Mouse (Mus musculus) liver, postnatal 0 days (tissue): ENCODE data around the gene Prrc2a. TPM values are rescaled to one million over a fixed set of nuclear protein-coding genes. Genes with fewer than 3 reads are reported as not detected.

ENCODE experiments used
- ATAC-seq: fragments of 200-750 bp; cut with Nextera tagmentation; 2 replicates; pipeline ENCODE4 v1.8.0; 2017; ENCODE audit warnings: mild to moderate bottlenecking, moderate library complexity
- DNase-seq: peaks from one replicate; pipeline ENCODE4 v3.0.0-alpha.2; 2016
- H3K27ac ChIP-seq: fragments of 300-500 bp; sonication (generic); 2 replicates; pipeline ENCODE4 v1.5.1; 2014; ENCODE audit warnings: antibody characterized with exemption, moderate library complexity, mild to moderate bottlenecking, low read depth
- H3K27me3 ChIP-seq: fragments of 300-500 bp; sonication (generic); 2 replicates; pipeline ENCODE4 v1.6.1; 2014; ENCODE audit warnings: low read length, control low read depth, mixed read lengths; ENCODE audit not compliant: insufficient read depth
- H3K36me3 ChIP-seq: fragments of 300-500 bp; sonication (generic); replicated peaks from 2 replicates; pipeline ENCODE4 v1.6.1; 2014; ENCODE audit warnings: mild to moderate bottlenecking, control low read depth, low read length, moderate library complexity, mixed read lengths; ENCODE audit not compliant: insufficient read depth
- H3K4me1 ChIP-seq: fragments of 300-500 bp; sonication (generic); 2 replicates; pipeline ENCODE4 v1.6.1; 2014; ENCODE audit warnings: antibody characterized with exemption, mild to moderate bottlenecking, control low read depth; ENCODE audit not compliant: insufficient read depth
- H3K4me2 ChIP-seq: fragments of 300-500 bp; sonication (generic); 2 replicates; pipeline ENCODE4 v1.6.1; 2014; ENCODE audit warnings: low read depth, mild to moderate bottlenecking, low read length, moderate library complexity, mixed read lengths
- H3K4me3 ChIP-seq: fragments of 300-500 bp; sonication (generic); 2 replicates; pipeline ENCODE4 v1.5.1; 2014; ENCODE audit warnings: low read depth, low read length
- H3K9ac ChIP-seq: fragments of 300-500 bp; sonication (generic); replicated peaks from 2 replicates; pipeline ENCODE4 v1.6.1; 2014; ENCODE audit warnings: mild to moderate bottlenecking, moderate library complexity
- H3K9me3 ChIP-seq: fragments of 300-500 bp; sonication (generic); 2 replicates; pipeline ENCODE4 v1.6.1; 2016; ENCODE audit warnings: mild to moderate bottlenecking, control low read depth, low read length, mixed read lengths
- CTCF ChIP-seq: sonication (generic); IDR thresholded peaks from 2 replicates; pipeline ENCODE4 v1.5.1; 2016; ENCODE audit warnings: antibody characterized with exemption, low read depth
- EP300 ChIP-seq: IDR thresholded peaks from 2 replicates; pipeline ENCODE4 v1.6.1; 2016; ENCODE audit warnings: antibody characterized with exemption, low read depth, mild to moderate bottlenecking
- whole genome bisulfite sequencing: fragments of 180-500 bp; shearing (Covaris S2); extraction: QIAGEN DNeasy Blood & Tissue Kit; methylation state at CpG from one replicate; pipeline ENCODE4 v1.1.7; 2014; ENCODE audit not compliant: insufficient replicate concordance; 5-methylcytosine and 5-hydroxymethylcytosine counted together
- polyA plus RNA-seq: library from polyadenylated mRNA; unstranded; fragments of >200 nt; fragmentation: Nextera tagmentation; extraction: Ambion mirVana; gene quantifications from 2 replicates; pipeline ENCODE4 v1.2.1, GENCODE M21; 2015

The Prrc2a gene
- polyA plus RNA-seq = 28.0 and 32.9 TPM in 2 replicates

GRCm38 (mm10) chr17:35164568-35165450 is at the start of gene Prrc2a:
TSS of gene Prrc2a (minus strand) at chr17:35164897.
- TF ChIP-seq CTCF (no peak), EP300 (peak; percentile 39; the same call in 1 of the 2 replicates)
- Histone ChIP-seq H3K36me3 (peaks cover 26% of the 10 kb centered on the region), H3K27ac (peak within 1 kb of the TSS; percentile 94), H3K4me1 (peaks cover 21% of the 10 kb centered on the region), H3K4me2 (peak within 1 kb of the TSS; percentile 92), H3K9ac (peak within 1 kb of the TSS; percentile 96), H3K4me3 (peak within 1 kb of the TSS; percentile 85), H3K9me3 (no peaks in the 10 kb centered on the region), H3K27me3 (no peaks in the 10 kb centered on the region)
- peak; percentile 96 for DNase-seq
- under 1% methylated on average over 60 of the region's 89 CpGs for WGBS
- peak; percentile 95 for ATAC-seq

GRCm38 (mm10) chr17:35213071-35213470 is 48.4 kb upstream of the Prrc2a start:
- ATAC-seq = no peak
- Histone ChIP-seq H3K27ac (no peak overlapping the region), H3K36me3 (no peaks in the 10 kb centered on the region), H3K9me3 (no peaks in the 10 kb centered on the region), H3K4me3 (no peak overlapping the region), H3K9ac (no peak overlapping the region), H3K4me1 (peaks cover 24% of the 10 kb centered on the region), H3K4me2 (no peak overlapping the region), H3K27me3 (no peaks in the 10 kb centered on the region)
- TF ChIP-seq EP300 (no peak), CTCF (no peak)
- DNase-seq = no peak
- WGBS = 73% methylated on average over 5 of the region's 5 CpGs

GRCm38 (mm10) chr17:35210593-35210992 is 45.9 kb upstream of the Prrc2a start:
- 55% methylated on average over 3 of the region's 3 CpGs for WGBS
- TF ChIP-seq CTCF = no peak
- no peak for TF ChIP-seq EP300
- H3K9ac ChIP-seq = no peak overlapping the region
- no peak overlapping the region for H3K4me2 ChIP-seq
- ATAC-seq (no peak), DNase-seq (no peak)
- H3K27ac ChIP-seq = peak overlapping the region; percentile 53; the same call in 1 of the 2 replicates
- no peaks in the 10 kb centered on the region for H3K36me3 ChIP-seq
- H3K27me3 ChIP-seq = no peaks in the 10 kb centered on the region
- peaks cover 22% of the 10 kb centered on the region for H3K4me1 ChIP-seq
- no peak overlapping the region for H3K4me3 ChIP-seq
- no peaks in the 10 kb centered on the region for H3K9me3 ChIP-seq

GRCm38 (mm10) chr17:35209785-35210535 is 45.3 kb upstream of the Prrc2a start:
- Histone ChIP-seq H3K27ac (peak overlapping the region; percentile 53), H3K27me3 (0 out of 2 replicates have a peak, but pooled peaks cover 5% of the 10 kb centered on the region), H3K4me2 (peak overlapping the region; percentile 27), H3K4me3 (no peak overlapping the region), H3K4me1 (peaks cover 19% of the 10 kb centered on the region), H3K36me3 (no peaks in the 10 kb centered on the region), H3K9ac (no peak overlapping the region), H3K9me3 (no peaks in the 10 kb centered on the region)
- no peak for TF ChIP-seq EP300
- no peak for TF ChIP-seq CTCF
- ATAC-seq (peak; percentile 36; the same call in 1 of the 2 replicates), DNase-seq (no peak)
- 42% methylated on average over 12 of the region's 12 CpGs for WGBS

- Histone ChIP-seq H3K27me3 (peaks cover 25% of the 10 kb centered on the region; the same call in 1 of the 2 replicates), H3K9me3 (no peaks in the 10 kb centered on the region), H3K27ac (no peak overlapping the region), H3K4me1 (peaks cover 17% of the 10 kb centered on the region), H3K4me2 (no peak overlapping the region), H3K36me3 (no peaks in the 10 kb centered on the region), H3K4me3 (no peak overlapping the region), H3K9ac (no peak overlapping the region)
- no peak for DNase-seq
- ATAC-seq = no peak
- 55% methylated on average over 10 of the region's 10 CpGs for WGBS
- no peak for TF ChIP-seq EP300
- TF ChIP-seq CTCF = no peak
These were observed 40.7 kb upstream of the Prrc2a start for GRCm38 (mm10) chr17:35205380-35205769.
